Comparison of ENCODE assay signal across 12 mouse cellular contexts in the genomic region with DNA sequence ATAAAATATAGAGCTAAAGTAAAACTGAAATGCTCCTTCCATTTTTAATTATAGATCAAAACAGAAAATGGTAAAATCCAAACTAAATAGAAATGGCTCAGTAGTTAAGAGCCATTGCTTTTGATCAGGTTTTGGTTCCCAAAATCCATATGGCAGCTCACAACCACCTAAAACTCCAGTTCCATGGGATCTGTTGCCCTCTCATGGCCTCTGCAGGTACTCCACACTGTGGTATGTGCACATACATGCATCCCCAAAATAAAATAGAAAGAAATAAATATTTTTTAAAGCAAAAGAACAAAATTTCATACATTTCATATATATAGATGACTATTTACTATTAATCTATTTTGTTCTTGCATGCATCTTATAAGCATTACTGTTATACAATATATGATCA.
"Had no signal": no experiment of that assay in that cellular context is flagged by ENCODE, and none has a peak within 500 bp of the region (broad histone marks: within the 10 kb centered on the region; RNA-seq: fewer than 3 reads in every experiment).

No protein-coding gene starts in this region.

- H3K4me2 ChIP-seq: kidney, embryonic 15.5 days; limb, embryonic 12.5 days; midbrain, embryonic 13.5 days; neural tube, embryonic 15.5 days had no signal

- H3K4me3 ChIP-seq: kidney, embryonic 15.5 days; limb, embryonic 12.5 days; midbrain, embryonic 13.5 days; neural tube, embryonic 15.5 days had no signal

- DNase-seq: kidney, adult 18-20 months; kidney, postnatal 14 days; layer of hippocampus, postnatal 36 days; liver; lung, adult 18-20 months; lung, postnatal 36 days; thymus, postnatal 36 days had no signal

- H3K27ac ChIP-seq: kidney, embryonic 15.5 days; limb, embryonic 12.5 days; liver, embryonic 14.5 days; midbrain, embryonic 13.5 days; neural tube, embryonic 15.5 days had no signal

- H3K4me1 ChIP-seq: kidney, embryonic 15.5 days; limb, embryonic 12.5 days; midbrain, embryonic 13.5 days; neural tube, embryonic 15.5 days had no signal

- H3K36me3 ChIP-seq: kidney, embryonic 15.5 days; limb, embryonic 12.5 days; midbrain, embryonic 13.5 days; neural tube, embryonic 15.5 days had no signal

- H3K9ac ChIP-seq: kidney, embryonic 15.5 days; limb, embryonic 12.5 days; liver, embryonic 14.5 days; midbrain, embryonic 13.5 days; neural tube, embryonic 15.5 days had no signal

- H3K9me3 ChIP-seq: kidney, embryonic 15.5 days; limb, embryonic 12.5 days; midbrain, embryonic 13.5 days; neural tube, embryonic 15.5 days had no signal

- H3K27me3 ChIP-seq: kidney, embryonic 15.5 days; limb, embryonic 12.5 days; midbrain, embryonic 13.5 days; neural tube, embryonic 15.5 days had no signal

- ATAC-seq: midbrain, embryonic 13.5 days had no signal
